Mouse (Mus musculus) brain, embryonic 14.5 days (tissue): Measurements from ENCODE around the gene Gm26938.
A peak's percentile ranks its signal among the peaks of the same experiment; 100 is the strongest.

Experiments
- CTCF ChIP-seq: fragments of 200-500 bp; IDR thresholded peaks from 2 replicates; pipeline ENCODE4 v1.5.1; 2012; ENCODE audit warnings: inconsistent platforms, mild to moderate bottlenecking, moderate library complexity, borderline replicate concordance; ENCODE audit not compliant: insufficient read depth, insufficient read length; ENCODE audit errors: extremely low read depth
- POLR2A ChIP-seq: fragments of 200-500 bp; IDR thresholded peaks from 2 replicates; pipeline ENCODE4 v1.6.1; 2012; ENCODE audit warnings: mild to moderate bottlenecking, inconsistent platforms, borderline replicate concordance; ENCODE audit not compliant: poor library complexity, insufficient read depth, insufficient read length, severe bottlenecking; ENCODE audit errors: extremely low read depth

GRCm38 (mm10) chr5:139775216-139775926 lies 50.8 kb downstream of the Gm26938 start, which contains the start of gene Ints1:
- peak; percentile 99 for TF ChIP-seq CTCF
- peak; percentile 42; the same call in 1 of the 2 replicates for TF ChIP-seq POLR2A
